Mouse (Mus musculus) layer of hippocampus, adult 11-12 months (tissue): Measurements from ENCODE around the gene Mfge8.

ENCODE experiments used
- DNase-seq: peaks from one replicate; pipeline ENCODE4 v3.0.0; 2022; ENCODE audit warnings: low spot score

Mfge8 gene

DNA sequence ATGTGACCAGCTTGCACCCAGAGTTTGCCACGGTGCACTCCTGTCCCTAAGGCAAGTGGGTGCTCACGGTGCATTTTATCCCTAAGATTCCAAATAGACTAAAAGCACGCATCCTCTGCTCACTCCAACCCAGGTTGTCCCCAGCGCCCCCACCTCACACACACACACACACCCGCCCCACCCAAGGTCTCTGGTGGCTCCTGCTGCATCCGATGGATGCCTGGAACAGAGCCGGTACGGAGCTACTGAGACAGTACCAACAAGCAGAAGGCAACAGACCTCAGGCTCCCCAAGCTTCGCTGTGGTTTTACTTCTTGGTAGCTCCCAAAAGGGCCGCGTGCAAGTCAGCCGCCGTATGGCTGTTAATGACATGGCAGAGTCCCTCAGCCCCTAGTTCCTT, 18.5 kb downstream of the Mfge8 start:
- no peak for DNase-seq

DNA sequence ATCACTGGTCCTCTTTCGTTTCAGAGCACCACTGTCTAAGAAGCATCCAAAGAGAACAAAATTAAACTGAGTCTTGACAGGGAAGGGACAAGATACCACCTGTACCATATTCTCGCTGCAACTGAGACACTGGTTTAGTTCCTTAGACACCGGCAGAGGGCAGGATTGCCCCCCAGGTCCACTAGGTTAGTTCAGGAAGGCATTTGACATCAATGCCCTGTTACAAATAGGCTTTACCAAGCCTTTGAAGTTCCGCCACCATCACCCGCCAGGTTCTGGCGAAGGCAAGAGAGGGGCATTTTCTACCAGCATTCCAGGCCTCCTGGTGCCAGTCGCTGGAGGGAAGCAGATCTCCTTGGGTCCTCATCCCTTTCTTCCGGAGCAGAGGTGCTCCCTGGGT, 19.0 kb downstream of the Mfge8 start:
- DNase-seq = no peak

DNA sequence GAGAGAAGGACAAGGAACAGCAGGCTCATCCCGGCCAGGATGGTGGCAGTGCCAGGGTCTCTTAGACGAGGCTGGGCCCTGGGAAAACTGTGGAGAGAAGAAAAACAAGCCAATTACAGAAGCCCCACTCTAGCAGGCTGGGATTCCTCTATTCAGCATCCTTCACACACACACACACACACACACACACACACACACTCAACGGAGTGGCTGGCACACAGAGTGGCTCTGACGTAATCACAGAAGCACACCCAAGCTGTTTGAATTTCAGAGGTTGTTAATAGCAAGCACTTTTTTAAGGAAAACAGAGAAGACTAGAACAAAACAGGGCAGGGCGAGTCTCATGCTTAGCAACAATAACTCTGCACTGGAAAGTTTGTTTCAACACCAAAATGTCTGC, 25.4 kb downstream of the Mfge8 start:
- DNase-seq = peak; percentile 59

DNA sequence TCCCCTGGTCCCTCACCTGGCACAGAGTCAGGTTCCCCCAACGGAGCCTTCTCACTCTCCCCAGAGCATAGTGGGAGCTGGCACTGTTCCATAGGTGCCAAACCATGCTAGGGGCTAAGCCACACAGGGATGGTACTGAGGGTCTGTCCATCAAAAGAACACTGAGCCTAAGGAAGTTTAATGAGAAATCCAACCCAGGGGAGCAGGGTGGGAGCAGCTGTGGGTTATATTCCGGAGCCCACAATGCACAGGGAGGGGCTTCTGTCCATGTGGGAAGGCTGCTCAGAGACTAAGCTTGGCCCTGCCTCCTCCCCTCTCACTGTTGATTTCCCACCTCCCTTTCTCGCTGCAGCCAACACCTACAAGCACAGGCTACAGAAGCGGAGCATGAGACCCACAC, 35.0 kb downstream of the Mfge8 start:
- DNase-seq = no peak

DNA sequence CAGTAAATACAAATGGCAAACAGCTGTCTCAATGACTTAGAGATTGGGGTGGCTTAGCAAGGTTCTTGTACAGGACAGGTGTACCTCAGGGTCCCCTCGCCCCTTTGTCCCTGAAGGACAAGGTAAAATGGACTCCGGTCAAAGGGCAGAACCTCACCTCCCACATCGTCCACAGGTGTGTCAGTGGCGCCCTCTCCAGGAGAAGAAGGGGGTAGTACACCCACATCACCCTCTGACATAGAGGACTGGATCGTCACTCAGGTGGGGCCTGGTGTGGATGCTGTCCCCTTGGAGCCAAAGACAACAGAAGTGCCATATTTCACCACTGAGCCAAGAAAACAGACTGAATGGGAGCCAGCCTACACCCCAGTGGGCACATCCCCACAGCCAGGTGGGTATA, 52.4 kb downstream of the Mfge8 start:
- DNase-seq = no peak

DNA sequence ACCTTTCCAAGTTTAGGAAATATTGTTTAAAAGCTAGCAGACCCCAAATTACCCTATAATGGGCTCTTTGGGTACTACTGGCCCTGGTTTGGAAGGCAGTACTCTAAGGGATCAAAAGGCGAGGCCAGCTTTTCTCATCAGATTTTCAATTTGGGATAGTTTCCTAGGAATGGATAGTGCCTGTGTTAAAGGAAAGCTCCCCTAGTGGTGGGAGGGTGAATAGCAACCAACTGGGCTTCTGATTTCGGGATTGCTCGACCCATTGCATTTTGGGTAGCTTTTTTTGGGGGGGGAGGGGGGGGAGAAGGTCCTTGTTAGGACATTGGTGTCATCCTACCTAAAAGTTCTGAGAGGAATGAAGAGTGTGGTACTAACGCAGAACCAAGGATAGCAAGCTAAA, 59.7 kb downstream of the Mfge8 start:
- peak; percentile 24 for DNase-seq
